Mouse (Mus musculus) liver, adult 2 months (tissue): ENCODE measurements at regions not wholly inside any gene's neighbourhood (a gene's known extent, or its start where the extent isn't known, plus 50 kb on each side); places are given as distances from the start of the nearest gene placed in this dataset.

Experiments used
- DNase-seq: peaks from one replicate; pipeline ENCODE4 v3.0.0-alpha.2; 2011; ENCODE audit warnings: low read depth, low spot score; ENCODE audit errors: extremely low read depth
- H3K27ac ChIP-seq: fragments of 200-500 bp; replicated peaks from 2 replicates; pipeline ENCODE4 v1.5.1; 2012; ENCODE audit warnings: low read depth, mild to moderate bottlenecking, control low read depth, inconsistent platforms, low read length; ENCODE audit not compliant: insufficient read depth
- H3K27me3 ChIP-seq: fragments of 200-500 bp; 2 replicates; pipeline ENCODE4 v1.6.1; 2012; ENCODE audit warnings: mild to moderate bottlenecking, moderate library complexity, low read length, inconsistent platforms; ENCODE audit not compliant: control insufficient read depth, insufficient read depth
- H3K36me3 ChIP-seq: fragments of 200-500 bp; 2 replicates; pipeline ENCODE4 v1.6.1; 2012; ENCODE audit warnings: low read length, inconsistent platforms; ENCODE audit not compliant: control insufficient read depth, insufficient read depth
- H3K4me1 ChIP-seq: fragments of 200-500 bp; 2 replicates; pipeline ENCODE4 v1.6.1; 2011; ENCODE audit warnings: low read length; ENCODE audit not compliant: control insufficient read depth, insufficient read depth
- H3K4me3 ChIP-seq: fragments of 200-500 bp; 2 replicates; pipeline ENCODE4 v1.5.1; 2011; ENCODE audit warnings: low read depth, mild to moderate bottlenecking, control low read depth, low read length, moderate library complexity; ENCODE audit not compliant: insufficient read depth
- H3K79me2 ChIP-seq: fragments of 200-500 bp; 2 replicates; pipeline ENCODE4 v1.6.1; 2012; ENCODE audit warnings: inconsistent platforms, mild to moderate bottlenecking, low read length, moderate library complexity; ENCODE audit not compliant: control insufficient read depth, insufficient read depth
- H3K9ac ChIP-seq: fragments of 200-500 bp; 2 replicates; pipeline ENCODE4 v1.6.1; 2012; ENCODE audit warnings: low read depth, mild to moderate bottlenecking, control low read depth, inconsistent platforms, low read length
- CTCF ChIP-seq: fragments of 200-500 bp; IDR thresholded peaks from 2 replicates; pipeline ENCODE4 v1.5.1; 2011; ENCODE audit warnings: low read depth, low read length, control low read depth
- POLR2A ChIP-seq: fragments of 200-500 bp; IDR thresholded peaks from 2 replicates; pipeline ENCODE4 v1.6.1; 2011; ENCODE audit warnings: low read length, control low read depth; ENCODE audit not compliant: insufficient read depth; ENCODE audit errors: extremely low read depth
- WGBS: fragments of 180-500 bp; shearing (Covaris S2); methylation state at CpG from one replicate; pipeline ENCODE4 v1.1.7; 2018; 5-methylcytosine and 5-hydroxymethylcytosine counted together

DNA sequence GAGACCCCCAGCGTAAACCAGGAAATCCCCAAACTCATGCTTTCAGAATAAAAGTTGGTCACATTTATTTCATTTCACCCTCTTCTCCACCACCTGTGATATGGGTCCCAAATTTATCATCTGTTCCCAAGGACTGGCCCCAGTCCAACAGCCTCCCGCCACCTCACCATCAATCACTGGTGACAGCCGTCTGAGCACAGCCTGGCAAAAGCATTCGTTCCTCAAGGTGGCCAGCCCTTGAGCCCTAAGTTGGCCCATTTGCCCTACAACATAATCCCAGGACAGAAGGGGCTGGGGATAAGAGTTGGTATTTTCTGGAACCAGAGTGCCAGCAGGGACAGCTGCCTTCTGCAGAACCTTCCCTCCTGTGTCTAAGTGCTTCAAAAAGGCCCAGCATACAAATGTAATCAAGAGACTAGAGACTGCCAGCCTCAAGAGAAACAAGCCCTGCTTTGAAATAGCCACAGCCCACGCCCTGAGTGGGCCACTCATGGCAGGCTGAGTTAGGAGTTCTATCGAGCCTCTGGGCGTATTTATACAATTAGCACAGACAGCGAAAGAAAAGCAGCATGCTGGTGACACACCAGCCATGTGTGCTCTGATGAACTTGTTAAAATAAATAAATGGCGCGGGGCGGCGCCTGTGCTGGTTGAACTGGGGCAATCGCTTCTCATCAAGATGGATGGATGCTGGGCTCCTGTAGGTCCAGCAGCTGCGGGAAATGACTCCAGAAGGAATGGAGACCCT, 107.9 kb upstream of the Irx3 start:
- H3K4me3 ChIP-seq, result no peak overlapping the region
- peak; percentile 6 for DNase-seq
- WGBS, result 74% methylated on average over 14 of the region's 14 CpGs
- no peaks in the 10 kb centered on the region for H3K79me2 ChIP-seq
- H3K27ac ChIP-seq, result no peak overlapping the region
- H3K9ac ChIP-seq, result no peak overlapping the region
- H3K36me3 ChIP-seq, result no peaks in the 10 kb centered on the region
- TF ChIP-seq POLR2A (no peak), CTCF (no peak)
- H3K27me3 ChIP-seq, result no peaks in the 10 kb centered on the region
- H3K4me1 ChIP-seq, result no peaks in the 10 kb centered on the region

DNA sequence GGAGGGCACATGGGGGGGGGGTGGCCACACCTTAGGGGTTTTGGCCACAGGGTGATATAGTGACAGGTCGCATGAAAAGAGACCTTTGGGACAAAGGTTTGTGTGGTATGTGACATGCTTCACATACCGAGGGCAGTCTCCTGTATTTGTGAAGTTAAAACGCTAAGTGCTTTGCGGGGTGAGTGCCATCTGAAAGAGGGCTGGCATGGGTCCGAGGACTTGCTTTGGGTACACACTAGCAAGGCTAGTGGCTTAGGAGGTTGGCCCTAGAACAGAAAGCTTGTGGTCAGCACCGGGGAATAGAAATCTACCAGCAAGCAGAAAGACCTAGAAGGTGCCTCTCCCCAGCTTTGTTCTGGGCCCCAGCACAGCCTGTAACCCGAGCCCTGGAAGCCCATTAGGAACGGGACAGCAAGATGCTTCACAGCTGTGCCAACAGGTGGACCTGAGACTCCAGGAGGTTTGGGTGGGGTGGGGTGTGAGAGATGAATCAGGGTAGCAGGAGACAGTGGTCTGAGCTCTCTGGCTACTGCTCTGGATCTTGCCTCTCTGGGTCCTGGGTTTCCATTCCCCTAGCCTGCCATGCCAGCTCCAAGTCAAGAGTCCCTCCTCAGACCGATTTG, 107.0 kb upstream of the Irx3 start:
- H3K4me3 ChIP-seq, result no peak overlapping the region
- no peaks in the 10 kb centered on the region for H3K79me2 ChIP-seq
- no peak overlapping the region for H3K27ac ChIP-seq
- H3K27me3 ChIP-seq, result no peaks in the 10 kb centered on the region
- TF ChIP-seq CTCF, result no peak
- no peak for TF ChIP-seq POLR2A
- H3K9ac ChIP-seq, result no peak overlapping the region
- no peak for DNase-seq
- H3K36me3 ChIP-seq, result no peaks in the 10 kb centered on the region
- WGBS, result 75% methylated on average over 9 of the region's 9 CpGs
- H3K4me1 ChIP-seq, result no peaks in the 10 kb centered on the region

DNA sequence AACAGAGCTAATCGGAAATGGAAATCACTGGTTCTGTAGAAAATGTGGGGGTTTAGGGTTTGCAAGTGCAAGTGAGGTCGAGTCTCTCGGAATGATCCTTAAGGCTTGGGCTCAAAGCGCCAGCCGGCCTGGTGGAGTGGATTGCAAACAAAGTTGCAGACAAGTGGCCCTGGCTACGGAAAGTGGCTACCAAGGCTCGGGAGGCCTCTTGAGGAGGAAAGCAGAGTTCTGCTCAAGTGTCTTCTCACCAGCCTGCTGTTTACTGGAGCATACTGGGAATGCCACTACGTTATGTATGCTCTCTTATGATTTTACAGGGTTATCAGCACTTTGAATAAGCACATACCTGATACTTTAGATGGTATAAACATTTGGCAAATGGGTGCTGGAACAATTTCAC, 105.3 kb upstream of the Irx3 start:
- Histone ChIP-seq H3K9ac (no peak overlapping the region), H3K79me2 (no peaks in the 10 kb centered on the region), H3K4me3 (no peak overlapping the region), H3K27me3 (no peaks in the 10 kb centered on the region), H3K4me1 (no peaks in the 10 kb centered on the region), H3K36me3 (no peaks in the 10 kb centered on the region), H3K27ac (no peak overlapping the region)
- no peak for DNase-seq
- TF ChIP-seq CTCF (no peak), POLR2A (no peak)
- 77% methylated on average over 8 of the region's 8 CpGs for WGBS

DNA sequence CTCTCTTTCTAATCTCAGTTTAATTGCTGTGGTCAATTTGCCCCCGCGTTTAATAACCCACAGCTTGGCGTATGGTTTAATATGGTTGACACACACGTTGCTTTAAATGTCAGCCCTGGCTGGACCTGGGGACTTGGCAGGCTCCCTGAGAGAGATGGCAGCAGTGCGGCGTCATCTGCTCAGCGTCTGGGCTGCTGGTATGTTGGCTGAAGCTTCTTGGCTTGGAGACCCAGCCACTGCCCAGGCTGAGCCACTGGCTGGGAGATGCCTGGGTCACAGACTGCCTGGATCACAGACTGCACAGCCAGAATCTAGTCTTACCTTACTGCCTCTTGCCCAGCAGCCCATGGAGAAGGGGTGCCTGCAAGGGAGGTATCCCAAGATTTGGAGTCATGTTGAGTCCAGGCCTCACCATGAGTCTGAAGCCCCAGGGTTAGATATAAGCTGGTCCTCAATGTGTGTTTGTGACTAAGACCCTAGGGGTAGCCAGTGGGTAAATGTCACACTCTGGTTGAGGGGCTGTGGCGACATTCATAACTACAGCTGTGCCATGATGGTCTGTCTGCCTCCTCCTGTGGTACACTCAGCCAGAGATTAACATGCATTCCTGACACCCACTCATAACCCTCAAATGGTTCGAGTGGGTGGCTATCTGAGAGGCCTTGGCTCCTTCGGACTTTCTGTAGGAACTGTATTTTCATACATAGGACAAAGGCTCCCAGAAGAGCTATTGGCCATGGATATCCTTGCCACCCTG, 99.8 kb upstream of the Irx3 start:
- WGBS, result 76% methylated on average over 10 of the region's 10 CpGs
- no peak for DNase-seq
- Histone ChIP-seq H3K36me3 (no peaks in the 10 kb centered on the region), H3K27me3 (no peaks in the 10 kb centered on the region), H3K4me3 (no peak overlapping the region), H3K27ac (no peak overlapping the region), H3K4me1 (no peaks in the 10 kb centered on the region), H3K9ac (no peak overlapping the region), H3K79me2 (no peaks in the 10 kb centered on the region)
- TF ChIP-seq POLR2A, result no peak
- TF ChIP-seq CTCF, result no peak

DNA sequence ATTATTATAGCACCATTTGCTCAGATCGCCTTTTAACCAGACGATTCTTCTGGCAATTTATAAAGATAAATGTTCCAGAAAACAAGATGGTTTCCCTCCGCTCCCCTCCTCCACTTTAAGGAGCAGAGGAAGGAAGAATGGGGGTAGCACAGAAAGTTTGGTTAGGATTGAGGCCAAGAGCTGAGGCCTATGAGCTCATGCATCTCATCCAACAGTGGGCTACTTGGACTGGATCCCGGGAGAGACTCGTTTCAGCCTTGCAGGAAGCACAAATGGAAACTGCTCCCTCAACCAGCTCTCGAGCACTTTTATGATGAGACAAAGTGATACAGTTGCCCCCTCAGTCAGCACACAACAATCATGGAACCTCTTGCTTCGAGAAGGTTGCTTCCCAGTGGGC, 97.9 kb upstream of the Irx3 start:
- WGBS, result 76% methylated on average over 7 of the region's 7 CpGs
- no peak overlapping the region for H3K9ac ChIP-seq
- no peak overlapping the region for H3K27ac ChIP-seq
- no peaks in the 10 kb centered on the region for H3K36me3 ChIP-seq
- no peaks in the 10 kb centered on the region for H3K79me2 ChIP-seq
- H3K4me3 ChIP-seq, result no peak overlapping the region
- DNase-seq, result peak; percentile 4
- TF ChIP-seq POLR2A, result no peak
- TF ChIP-seq CTCF, result no peak
- H3K4me1 ChIP-seq, result no peaks in the 10 kb centered on the region
- H3K27me3 ChIP-seq, result no peaks in the 10 kb centered on the region

DNA sequence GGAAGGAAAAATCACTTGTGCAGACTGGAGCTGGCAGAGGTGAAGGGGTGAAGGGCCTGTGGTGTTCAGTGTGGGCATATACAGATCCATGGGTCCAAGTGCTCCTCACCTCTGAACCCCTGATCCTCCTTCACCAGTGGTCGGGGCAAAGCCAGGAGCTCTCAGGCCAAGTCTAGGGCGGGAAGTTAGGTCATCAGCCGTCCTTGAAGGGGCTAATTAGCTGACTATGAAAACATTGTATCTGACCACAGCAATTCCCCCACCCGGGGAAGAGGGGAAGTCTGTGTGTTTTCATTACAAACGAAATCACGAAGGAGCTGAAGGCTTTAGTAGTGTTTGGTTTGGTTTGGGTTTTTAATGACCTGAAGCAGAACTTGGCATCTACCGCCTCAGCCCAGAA, 95.5 kb upstream of the Irx3 start:
- Histone ChIP-seq H3K27me3 (no peaks in the 10 kb centered on the region), H3K9ac (no peak overlapping the region), H3K36me3 (no peaks in the 10 kb centered on the region), H3K4me3 (no peak overlapping the region), H3K79me2 (no peaks in the 10 kb centered on the region), H3K4me1 (no peaks in the 10 kb centered on the region), H3K27ac (no peak overlapping the region)
- no peak for DNase-seq
- WGBS, result 52% methylated on average over 7 of the region's 7 CpGs
- no peak for TF ChIP-seq CTCF
- TF ChIP-seq POLR2A, result no peak
